Mouse (Mus musculus) heart, adult 18-20 months (tissue): ENCODE data around the gene Tnni2. TPM values are rescaled to one million over a fixed set of nuclear protein-coding genes. Genes with fewer than 3 reads are reported as not detected.
"Not testable (repeated sequence)": the region's sequence is repeated elsewhere in the genome, so short reads cannot be mapped to it uniquely, and the experiment has no call there.

Source experiments
- DNase-seq, 2 experiments: peaks; one replicate each; pipeline ENCODE4 v3.0.0; 2021 to 2022; ENCODE audit warnings: mixed read lengths in 1 of 2
- long read RNA-seq, 2 experiments: library from polyadenylated mRNA; stranded (forward); transcript quantifications; one replicate each; pipeline ENCODE4 v2.0.0; 2021
- total RNA-seq, 2 experiments: library from RNA; stranded (reverse); gene quantifications; 2 replicates each; pipeline ENCODE4 v1.2.3; 2021

Tnni2 gene
- total RNA-seq, result 1 to 10 TPM; 1.8 to 2.6 TPM
- long read RNA-seq, experiment 1, partial matches to known transcripts, result 0 of 1 reads
- long read RNA-seq, experiment 1, other reads (novel, unspliced or antisense), result 1 of 1 reads
- long read RNA-seq, experiment 2, partial matches to known transcripts, result 0 of 1 reads
- long read RNA-seq, experiment 2, other reads (novel, unspliced or antisense), result 1 of 1 reads

DNA sequence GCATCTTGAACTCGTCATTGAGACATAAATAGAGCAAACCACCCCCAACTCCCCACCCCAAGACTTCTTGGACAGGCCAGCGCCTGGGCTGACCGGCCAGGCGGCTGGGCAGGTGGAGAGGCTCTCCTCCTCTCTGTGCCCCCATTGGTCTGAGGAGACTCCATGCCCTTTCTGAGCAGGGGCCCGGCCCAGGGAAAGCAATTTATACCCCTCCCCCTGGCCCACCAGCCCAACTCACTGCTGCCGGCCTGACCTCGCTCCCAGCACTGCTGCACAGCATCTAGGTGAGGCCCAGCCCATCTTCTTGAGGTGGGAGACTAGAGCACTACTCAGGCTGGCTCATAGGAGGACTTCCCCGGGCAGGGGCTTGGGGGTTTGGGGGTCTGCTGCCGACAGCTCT lies at the start of gene Tnni2:
TSS of gene Tnni2 (plus strand) at position 224 of the 400 bp plus-strand sequence.
- DNase-seq, result no peak

DNA sequence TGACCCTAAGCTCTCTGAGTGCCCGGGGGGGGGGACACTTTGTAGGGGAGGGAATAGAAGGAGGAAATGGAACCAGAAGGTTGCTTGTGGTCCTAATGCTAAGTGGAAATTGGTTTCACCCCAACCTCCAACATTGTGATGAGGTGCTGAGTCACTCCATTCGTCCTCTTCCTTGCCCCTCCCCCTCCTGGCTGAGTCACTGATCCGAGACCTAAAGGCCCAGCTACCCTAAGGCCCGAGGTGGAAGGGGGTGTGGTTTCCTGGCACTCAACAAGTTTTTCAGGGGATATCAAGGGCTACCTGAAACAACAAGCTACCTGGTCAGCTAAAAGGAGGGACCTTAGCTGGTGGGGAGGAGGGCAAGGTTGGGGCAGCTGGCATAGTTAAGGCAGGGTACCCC lies 48.4 kb upstream of the Tnni2 start:
- DNase-seq, result peak in 1 of 2 experiments; percentile 48

DNA sequence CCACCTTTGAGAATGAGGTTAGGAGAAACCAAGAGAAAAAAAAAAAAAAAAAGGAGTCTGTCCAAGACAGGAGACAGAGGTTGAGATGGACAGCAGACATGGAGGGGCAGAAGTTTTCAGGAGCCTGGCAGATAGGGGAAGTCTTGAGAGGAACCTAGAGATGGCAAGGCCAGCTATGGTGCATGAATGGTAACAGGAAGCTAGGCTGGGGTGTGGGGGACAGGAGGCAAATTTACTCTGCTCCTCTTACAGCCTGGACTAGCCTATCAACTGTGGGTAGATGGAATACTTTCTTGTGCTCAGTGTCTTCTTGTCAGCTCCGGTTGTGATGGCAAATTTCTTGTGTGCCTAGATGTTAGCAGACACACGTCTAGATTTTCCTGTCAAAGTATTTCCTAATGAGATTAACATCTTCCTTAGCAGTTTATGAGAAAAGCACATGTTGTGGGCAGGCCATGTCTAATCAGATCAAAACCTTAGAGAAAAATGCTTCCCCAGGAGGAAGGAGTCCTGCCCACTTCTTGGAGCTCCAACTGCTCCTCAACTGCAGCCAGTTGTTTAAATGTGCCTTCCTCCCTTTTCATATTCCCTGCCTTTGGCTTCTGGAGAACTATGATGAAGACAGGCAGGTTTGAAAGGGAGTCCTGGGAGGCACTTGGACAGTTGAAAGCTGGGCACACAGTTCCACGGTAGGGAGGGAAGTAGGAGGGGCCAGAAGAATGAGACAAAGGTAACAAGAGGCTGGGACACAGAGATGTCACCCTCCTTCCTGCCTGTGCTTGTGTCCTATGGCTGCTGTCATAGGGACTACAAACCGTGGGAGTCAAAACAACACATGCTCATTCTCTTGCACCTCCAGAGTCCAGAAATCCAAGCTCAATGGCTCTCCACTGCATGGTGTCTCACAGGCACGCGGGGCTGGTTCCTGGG lies 47.1 kb upstream of the Tnni2 start:
- DNase-seq, result peak; percentile 39 to 63

DNA sequence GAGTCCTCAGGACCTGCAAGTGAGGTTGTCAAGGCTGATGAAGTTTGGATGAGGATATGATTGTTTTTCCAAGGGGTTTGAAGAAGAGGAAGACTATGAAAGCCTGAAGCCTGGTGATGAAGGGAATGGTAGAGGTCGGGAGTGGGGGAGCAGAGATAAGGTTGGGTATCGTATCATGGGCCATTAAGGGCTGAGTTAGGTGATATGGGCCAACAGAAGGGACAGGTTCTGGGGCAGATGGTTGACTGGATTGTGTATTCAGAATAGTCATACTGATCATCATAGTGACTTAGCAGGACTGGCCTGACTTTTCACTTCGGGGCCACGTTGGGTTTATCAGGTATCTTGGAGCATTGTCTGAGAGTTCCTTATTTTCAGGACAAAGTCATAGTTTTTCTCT lies 46.1 kb upstream of the Tnni2 start:
- no peak for DNase-seq

DNA sequence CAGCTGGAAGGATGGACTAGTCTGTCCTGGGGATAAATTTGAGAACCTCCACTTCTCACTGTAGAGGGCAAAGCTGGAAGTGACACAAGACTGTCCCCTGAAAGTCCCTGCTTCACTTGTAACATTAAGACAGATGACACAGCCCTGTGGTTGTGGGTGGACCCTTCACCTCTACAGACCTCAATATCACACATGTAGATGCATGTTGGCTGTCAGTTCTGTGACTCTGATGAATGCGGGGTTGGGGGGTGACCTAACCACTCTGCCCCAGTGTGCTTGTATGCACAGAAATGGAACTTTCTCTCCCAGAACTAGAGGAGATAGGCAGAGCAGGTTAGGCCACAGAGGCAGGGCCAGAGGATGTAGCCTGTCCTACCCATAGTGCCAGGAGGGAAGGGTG lies 45.0 kb upstream of the Tnni2 start:
- DNase-seq, result no peak

DNA sequence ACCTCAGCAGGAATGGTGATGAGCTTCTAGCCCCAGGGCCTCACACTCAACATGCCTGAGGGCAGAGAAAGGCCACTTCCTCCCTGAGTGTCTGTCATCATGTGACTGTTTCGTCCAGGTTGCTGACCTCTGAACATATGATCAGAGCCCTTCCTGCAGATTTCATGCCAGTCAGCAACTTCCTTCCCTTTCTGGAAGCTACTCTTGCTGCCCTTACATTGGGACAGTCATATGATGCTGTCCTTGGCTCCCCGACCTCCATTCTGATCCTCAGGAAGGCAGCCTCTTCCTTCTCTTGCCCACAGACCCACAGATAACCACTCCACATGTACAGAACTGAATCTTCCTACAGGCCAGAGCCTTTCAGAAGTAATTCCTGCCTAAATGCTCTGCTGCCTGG lies 43.6 kb upstream of the Tnni2 start:
- DNase-seq, result peak in 1 of 2 experiments; percentile 74

DNA sequence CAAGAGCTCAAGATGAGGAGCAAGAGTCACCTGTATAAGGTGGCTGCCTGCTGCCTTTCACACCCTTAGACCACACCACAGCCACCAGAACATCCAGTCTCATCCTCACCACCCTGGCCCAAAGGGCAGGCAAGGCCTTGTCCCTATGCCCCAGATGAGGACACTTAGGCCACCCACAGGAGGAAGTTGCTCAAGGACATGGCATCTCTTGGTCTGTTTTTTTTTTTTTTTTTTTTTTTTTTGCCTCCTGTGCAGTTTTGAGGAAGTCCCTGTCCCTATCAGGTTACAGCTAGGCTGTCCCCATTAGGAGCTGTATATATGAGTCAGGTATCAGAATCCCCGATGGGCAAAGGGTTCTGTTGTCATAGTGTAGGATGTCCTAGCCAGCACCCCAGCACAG lies 42.4 kb upstream of the Tnni2 start:
- peak in 1 of 2 experiments; percentile 42 for DNase-seq

DNA sequence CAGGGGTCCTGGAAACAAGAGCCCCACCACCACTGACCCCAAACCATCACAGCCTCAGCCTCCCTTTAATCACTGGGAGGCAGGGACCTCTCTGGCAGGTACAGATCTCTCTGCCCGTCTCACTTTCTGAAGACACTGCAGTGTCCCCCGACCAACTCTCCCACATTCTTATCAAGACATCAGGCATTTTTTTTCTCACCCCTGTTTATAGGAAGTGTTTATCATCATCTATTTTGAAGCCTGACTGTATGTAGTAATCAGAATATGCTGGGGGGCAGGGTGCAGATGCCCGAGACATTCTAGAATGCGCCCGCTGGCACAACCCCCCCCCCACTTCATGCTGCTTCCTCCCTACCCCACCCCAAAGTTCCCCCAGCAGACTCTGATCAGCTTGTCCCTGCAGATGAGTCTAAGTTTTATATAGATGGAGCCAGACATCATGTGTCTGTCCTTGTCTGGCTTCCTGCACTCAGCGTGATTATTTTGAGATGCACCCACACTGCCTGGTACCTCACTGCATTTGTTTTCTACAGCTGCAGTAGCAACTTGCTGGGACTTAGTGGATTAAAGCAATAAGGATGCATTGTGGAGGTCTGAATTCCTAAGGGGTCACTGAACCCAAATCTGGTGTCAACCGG lies 41.4 kb upstream of the Tnni2 start:
- DNase-seq, result no peak

DNA sequence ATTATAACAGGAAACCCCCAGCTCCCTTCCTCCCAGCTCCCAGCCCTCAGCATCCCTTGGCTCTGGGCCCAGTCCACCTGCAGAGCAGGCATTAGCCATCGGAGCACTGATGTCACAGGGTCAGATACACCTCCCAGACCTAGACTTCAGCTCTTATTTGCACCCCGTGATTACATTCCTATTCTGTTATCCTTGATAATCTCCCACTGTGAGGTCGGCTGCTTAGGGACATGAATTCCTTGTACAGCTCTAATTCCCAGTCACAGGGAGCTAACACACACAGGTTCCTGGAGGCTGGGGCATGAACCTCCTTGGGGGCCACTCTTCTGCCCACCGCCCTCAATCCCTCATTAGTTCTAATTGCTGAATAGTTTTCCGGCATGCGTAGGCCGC lies 40.9 kb upstream of the Tnni2 start:
- DNase-seq, result peak in 1 of 2 experiments; percentile 38

DNA sequence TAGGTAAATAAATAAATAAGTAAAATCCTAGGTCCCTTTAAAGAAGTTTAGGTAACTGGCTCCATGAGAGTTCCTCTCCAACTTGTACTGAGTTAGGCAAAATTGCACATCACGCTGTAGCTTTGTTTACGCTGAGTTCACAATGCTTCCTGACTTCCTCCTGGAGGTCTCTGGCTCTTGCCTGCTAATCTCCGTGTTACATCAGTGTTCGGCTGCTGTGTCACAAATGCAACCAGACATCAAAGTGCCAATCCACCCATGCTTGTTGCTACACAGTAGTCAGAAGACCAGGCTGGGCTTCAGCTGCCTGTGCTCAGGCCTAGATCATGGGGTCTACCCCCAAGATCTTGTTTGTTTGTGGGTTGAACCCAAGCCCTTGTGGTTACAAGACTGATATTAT lies 38.0 kb upstream of the Tnni2 start:
- no peak for DNase-seq

DNA sequence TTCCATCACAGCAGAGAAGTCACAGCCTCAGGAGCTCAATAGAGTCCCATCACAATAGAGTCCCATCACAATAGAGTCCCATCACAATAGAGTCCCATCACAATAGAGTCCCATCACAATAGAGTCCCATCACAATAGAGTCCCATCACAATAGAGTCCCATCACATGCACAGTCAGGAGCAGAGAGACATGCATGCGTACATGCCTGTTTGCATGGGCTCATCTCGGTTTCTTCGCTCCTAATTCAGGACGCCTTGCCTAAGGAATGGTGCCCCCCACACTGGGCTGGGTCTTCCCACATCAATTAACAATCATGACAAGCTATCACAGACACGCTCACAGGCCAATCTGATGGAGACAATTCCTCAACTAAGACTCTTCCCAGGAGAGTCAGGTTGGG lies 36.5 kb upstream of the Tnni2 start:
- not testable (repeated sequence) for DNase-seq

DNA sequence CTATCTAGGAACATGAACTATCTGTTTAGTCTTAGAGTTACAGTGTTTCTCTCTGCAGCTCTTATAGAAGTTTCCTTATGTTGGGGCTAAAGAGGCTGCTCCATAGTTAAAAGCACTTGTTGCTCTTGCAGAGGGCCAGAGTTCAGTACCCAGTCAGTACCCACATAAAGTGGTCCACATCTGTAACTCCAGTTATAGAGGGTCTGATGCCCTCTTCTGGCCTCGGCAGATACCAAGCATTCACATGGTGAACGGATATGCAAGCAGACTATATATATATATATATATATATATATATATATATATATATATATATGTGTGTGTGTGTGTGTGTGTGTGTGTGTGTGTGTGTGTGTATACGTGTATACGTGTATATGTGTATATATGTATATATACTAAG lies 33.7 kb upstream of the Tnni2 start:
- no peak for DNase-seq

DNA sequence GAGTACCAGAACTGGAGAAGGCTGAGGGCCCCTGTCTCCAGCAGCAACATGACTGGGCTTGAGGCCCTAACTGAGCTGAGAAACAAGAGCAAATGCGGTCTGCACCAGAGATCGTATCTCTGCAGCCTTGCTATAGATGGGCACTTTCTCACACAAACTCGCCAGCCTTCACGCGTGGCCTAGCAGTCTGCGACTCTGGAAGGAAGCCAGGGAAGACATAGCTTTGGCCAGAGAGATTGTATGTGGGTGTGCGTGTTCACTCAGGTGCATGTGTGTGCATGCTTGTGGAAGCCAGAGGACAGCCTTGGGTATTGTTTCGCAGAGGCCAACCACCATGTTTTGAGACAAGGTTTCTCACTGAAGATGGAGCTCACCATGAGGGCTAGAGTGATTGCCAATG lies 32.9 kb upstream of the Tnni2 start:
- DNase-seq, result no peak

DNA sequence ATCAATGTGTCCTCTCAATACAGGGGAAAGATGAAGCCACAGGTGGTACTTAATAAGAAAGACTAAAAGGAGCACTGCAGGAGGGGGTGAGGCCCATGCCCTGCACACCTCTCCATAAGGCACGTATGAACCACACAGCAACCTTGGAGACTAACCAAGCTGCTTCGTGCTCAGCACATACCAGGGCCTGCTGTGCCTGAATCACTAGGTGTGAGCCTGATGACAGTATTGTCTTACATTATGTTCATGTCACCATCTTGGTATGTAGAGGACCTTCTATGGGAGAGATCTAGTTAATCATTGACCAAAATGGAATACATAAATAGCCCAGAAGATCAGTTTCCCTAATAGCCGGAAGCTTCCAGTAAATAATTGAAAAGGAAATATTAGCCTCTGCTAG lies 32.0 kb upstream of the Tnni2 start:
- no peak for DNase-seq

DNA sequence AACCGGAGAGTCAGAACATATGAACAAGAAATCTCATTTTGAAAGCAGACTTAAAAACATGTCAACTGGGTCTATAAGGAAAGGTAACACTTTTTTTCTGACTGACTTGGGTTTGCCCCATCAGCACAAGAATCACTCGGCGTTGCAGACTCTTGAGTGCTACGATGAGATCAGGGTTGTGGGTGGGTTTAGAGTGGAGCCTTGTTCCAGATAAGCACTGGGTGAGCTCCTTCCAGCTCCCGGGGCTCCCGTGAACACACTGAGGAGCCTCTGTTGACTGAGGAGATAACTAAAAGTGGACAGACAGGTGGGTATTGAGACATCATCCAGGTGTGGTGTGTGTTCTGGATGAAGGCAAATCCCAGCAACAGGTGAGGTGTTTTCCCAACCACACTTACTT lies 28.3 kb upstream of the Tnni2 start:
- no peak for DNase-seq

DNA sequence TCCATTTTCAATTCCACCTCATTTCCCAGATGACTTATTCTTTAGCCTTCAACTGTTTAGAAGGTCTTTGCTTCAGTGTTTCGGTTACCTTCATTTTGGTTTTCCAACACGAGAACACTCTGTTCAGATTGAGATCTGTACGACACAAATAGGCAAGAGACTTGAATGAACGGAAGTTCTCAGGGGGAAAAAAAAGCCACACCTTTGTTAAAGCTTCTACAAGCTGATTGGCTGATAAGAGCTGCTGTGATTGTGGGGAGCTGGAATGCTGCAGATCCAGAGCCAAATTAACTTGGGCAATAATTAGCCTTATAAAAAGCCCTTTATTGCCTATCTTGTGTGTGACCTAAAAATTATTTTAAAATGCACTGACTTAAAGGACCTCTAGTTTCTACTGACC lies 26.3 kb upstream of the Tnni2 start:
- DNase-seq, result peak in 1 of 2 experiments; percentile 71

DNA sequence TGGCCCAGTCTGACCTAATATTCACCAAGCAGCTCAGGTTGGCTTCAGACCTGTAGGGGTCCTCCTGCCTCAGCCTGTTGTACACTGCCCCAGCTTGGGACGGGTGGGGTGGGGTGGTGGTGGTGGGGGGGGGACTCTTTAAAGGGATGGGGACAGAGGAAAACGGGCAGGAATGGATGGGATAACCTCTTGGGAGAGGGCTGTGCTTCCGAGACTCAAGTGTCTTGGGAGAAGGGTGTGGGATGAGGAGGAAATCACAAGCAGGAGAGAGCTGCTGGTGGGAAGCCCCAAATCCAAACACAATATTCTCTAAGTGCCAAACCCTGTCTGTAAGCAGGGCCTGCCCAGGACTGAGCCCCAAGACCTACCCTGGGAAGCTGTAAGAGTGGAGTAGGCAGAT lies 25.4 kb upstream of the Tnni2 start:
- peak in 1 of 2 experiments; percentile 26 for DNase-seq

DNA sequence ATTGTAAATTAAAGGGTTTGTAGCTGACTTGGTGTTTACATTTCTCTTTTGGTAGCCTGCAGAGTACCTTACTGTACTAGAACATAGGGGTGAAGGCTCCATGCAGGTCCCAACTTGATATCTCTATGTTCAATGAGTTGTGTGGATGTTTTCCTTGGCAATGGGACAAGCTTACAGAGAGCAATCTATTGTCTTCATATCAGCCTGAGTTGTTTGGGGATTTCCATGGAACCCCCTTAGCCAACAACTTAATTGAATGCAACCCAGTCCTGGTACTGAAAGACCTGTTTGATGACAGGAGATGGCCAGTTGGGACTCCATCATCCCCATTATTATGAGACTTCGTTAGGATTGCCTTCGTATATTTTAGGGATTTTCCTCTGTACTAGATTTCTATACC lies 23.6 kb upstream of the Tnni2 start:
- DNase-seq, result peak; percentile 23 to 70

DNA sequence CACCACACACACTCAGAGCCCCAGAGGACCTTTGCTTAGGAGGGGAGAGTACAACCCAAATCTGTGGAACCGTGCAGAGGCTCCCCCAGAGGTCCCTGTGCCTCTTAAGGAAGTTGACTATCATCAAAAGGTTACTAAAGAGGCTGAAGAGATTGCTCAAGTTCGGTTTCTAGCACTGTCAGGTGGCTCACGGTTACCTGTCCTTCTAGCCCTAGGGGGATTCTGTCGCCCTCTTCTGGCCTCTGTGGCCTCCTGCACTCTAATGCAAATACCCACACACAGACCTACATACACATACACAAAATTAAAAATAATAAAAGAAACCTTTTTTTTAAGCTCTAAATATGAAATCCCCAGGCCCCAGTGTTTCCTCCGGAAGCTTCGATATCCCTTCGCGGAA lies 22.9 kb upstream of the Tnni2 start:
- DNase-seq, result no peak

DNA sequence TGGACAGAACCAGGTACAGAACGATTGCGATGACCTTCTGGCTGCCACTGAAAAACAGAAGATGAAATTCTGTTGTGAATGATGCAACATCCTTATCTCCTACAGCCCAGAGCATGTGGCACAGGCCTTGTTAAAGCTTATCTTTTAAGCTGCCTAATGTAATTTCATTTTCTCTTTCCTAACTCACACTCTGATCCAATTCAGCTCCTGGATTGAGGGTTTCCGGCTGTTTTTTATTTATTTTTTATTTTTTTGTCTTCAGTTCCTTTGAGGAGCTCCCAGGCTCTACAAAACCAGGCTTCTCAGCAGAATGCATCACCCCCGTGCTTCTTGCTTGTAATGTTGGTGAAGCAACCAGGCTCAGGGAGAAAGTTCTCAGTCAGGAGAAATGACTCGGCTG lies 21.7 kb upstream of the Tnni2 start:
- DNase-seq, result no peak

DNA sequence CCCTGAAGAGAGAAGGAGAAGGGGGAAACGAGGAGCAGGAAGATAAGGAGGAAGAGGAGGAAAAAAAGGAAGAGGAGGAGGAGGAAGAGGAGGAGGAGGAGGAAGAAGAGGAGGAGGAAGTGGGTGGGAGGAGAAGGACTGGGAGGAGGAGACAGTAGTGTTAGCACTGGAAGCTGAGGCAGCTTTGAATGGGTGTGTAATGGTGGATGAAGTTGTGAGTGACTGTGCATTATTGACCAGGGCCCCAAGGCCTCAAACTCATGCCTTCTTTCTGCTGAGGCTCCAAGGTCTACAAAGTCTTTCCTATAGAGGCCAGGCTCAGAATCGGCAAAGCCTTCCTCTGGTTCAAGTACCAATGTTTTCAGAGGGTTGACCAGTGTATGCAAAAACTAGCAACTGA lies 19.8 kb upstream of the Tnni2 start:
- no peak for DNase-seq

DNA sequence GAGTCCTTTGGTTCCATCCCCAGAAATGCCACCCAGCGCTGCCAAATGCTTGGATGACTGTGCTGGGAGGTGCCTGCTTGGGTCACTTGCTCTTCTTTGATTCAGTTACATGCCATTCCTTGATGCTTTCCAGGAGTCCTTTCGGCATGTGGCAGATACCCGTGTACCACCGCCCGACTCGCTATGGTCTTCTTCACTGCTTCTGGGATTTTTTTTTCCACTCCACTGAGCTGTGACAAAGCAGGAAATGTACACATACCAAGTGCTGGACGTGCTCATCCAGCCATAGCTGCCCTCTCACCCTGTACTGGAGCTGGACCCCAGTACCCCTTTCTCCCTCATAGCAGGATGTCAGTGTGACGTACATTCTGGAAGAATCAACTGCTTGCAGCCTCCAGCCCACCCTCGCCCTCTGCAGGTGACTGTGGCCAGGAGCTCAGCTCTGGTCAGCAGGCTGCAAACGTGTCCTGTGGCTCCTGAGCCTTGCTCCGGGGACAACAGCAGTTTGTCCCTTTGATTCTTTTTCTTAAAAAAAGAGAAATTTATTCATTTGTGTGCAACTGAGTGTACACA lies 15.9 kb upstream of the Tnni2 start:
- peak; percentile 43 for DNase-seq

DNA sequence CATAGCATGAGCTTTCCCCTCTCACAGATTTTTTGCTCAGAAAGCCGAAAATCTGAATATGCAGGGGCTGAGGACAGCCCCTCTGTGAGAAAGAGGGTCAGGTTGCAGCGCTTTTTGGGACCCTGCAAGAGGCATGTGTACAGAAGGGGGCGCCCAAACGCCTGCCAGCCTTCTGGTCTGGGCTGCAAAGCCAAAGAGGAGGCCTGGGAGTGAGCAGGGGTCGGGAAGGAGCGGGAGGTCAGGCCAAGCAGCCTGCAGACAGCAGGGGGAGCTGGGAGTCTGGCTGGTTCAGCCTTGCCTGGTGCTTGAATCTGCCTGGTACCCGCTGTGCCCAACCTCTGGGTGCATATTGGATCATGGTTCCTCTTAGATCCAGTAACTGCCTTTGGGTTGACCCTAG lies 13.4 kb upstream of the Tnni2 start:
- DNase-seq, result no peak
